Mouse (Mus musculus) heart, embryonic 14.5 days (tissue): ENCODE measurements around the gene Helq. TPM values are rescaled to one million over a fixed set of nuclear protein-coding genes. Genes with fewer than 3 reads are reported as not detected.

Experiments used
- ATAC-seq: fragments of 200-750 bp; cut with Nextera tagmentation; 2 replicates; pipeline ENCODE4 v1.8.0; 2017; ENCODE audit warnings: low read depth, moderate TSS enrichment; ENCODE audit not compliant: insufficient number of reproducible peaks, insufficient read depth, low FRiP score
- H3K27ac ChIP-seq, 2 experiments: fragments of 200-500 bp in 1 of 2; fragments of 300-500 bp in 1 of 2; sonication (generic) in 1 of 2; replicated peaks in 1 of 2; 2 replicates each; pipeline ENCODE4 v1.5.1; 2012 to 2014; ENCODE audit warnings: low read depth in 2 of 2, low read length in 2 of 2, control low read depth in 1 of 2, mild to moderate bottlenecking in 1 of 2, mixed read lengths in 1 of 2; ENCODE audit not compliant: control insufficient read depth in 1 of 2, insufficient read depth in 1 of 2
- H3K27me3 ChIP-seq: fragments of 300-500 bp; sonication (generic); 2 replicates; pipeline ENCODE4 v1.6.1; 2014; ENCODE audit warnings: mild to moderate bottlenecking, low read length, control low read depth; ENCODE audit not compliant: control insufficient read depth, insufficient read depth
- H3K36me3 ChIP-seq: fragments of 300-500 bp; sonication (generic); 2 replicates; pipeline ENCODE4 v1.6.1; 2014; ENCODE audit warnings: mild to moderate bottlenecking, control low read depth, low read length, mixed read lengths; ENCODE audit not compliant: control insufficient read depth, insufficient read depth
- H3K4me1 ChIP-seq, 2 experiments: fragments of 200-500 bp in 1 of 2; fragments of 300-500 bp in 1 of 2; sonication (generic) in 1 of 2; 2 replicates each; pipeline ENCODE4 v1.6.1; 2012 to 2014; ENCODE audit warnings: low read length in 2 of 2, control low read depth in 1 of 2, mixed read lengths in 1 of 2; ENCODE audit not compliant: control insufficient read depth in 2 of 2, insufficient read depth in 2 of 2
- H3K4me2 ChIP-seq: fragments of 300-500 bp; sonication (generic); 2 replicates; pipeline ENCODE4 v1.6.1; 2014; ENCODE audit warnings: mild to moderate bottlenecking, low read length
- H3K4me3 ChIP-seq, 2 experiments: fragments of 200-500 bp in 1 of 2; fragments of 300-500 bp in 1 of 2; sonication (generic) in 1 of 2; 2 replicates each; pipeline ENCODE4 v1.5.1; 2012 to 2014; ENCODE audit warnings: low read length in 2 of 2, mild to moderate bottlenecking in 2 of 2, control low read depth in 1 of 2, low read depth in 1 of 2, moderate library complexity in 1 of 2; ENCODE audit not compliant: control insufficient read depth in 1 of 2, insufficient read depth in 1 of 2
- H3K9ac ChIP-seq: fragments of 300-500 bp; sonication (generic); 2 replicates; pipeline ENCODE4 v1.6.1; 2014; ENCODE audit warnings: mild to moderate bottlenecking, low read length
- H3K9me3 ChIP-seq: fragments of 300-500 bp; sonication (generic); 2 replicates; pipeline ENCODE4 v1.6.1; 2016; ENCODE audit warnings: low read length, control low read depth; ENCODE audit not compliant: control insufficient read depth
- WGBS: fragments of 180-500 bp; shearing (Covaris S2); extraction: QIAGEN DNeasy Blood & Tissue Kit; methylation state at CpG from one replicate; pipeline ENCODE4 v1.1.7; 2014; 5-methylcytosine and 5-hydroxymethylcytosine counted together
- polyA plus RNA-seq: library from polyadenylated mRNA; unstranded; fragments of >200 nt; fragmentation: Nextera tagmentation; extraction: Ambion mirVana; gene quantifications from 2 replicates; pipeline ENCODE4 v1.2.1, GENCODE M21; 2014

Gene Helq
- polyA plus RNA-seq, 1 experiment from 2014 or later, result 12.2 TPM

GRCm38 (mm10) chr5:100835862-100836538 lies 37.6 kb upstream of the Helq start:
- H3K4me3 ChIP-seq, result no peak overlapping the region
- 14% methylated on average over 9 of the region's 9 CpGs for WGBS
- no peak overlapping the region for H3K9ac ChIP-seq
- no peaks in the 10 kb centered on the region for H3K36me3 ChIP-seq
- peak overlapping the region; percentile 74 to 79 for H3K27ac ChIP-seq
- peak overlapping the region; percentile 45; the same call in 1 of the 2 replicates for H3K4me2 ChIP-seq
- peaks cover 11 to 25% of the 10 kb centered on the region in 2 experiments for H3K4me1 ChIP-seq
- H3K9me3 ChIP-seq, result no peaks in the 10 kb centered on the region
- no peaks in the 10 kb centered on the region for H3K27me3 ChIP-seq
- peak; percentile 28; the same call in 1 of the 2 replicates for ATAC-seq

GRCm38 (mm10) chr5:100833841-100834240 lies 35.4 kb upstream of the Helq start:
- peaks cover 11 to 25% of the 10 kb centered on the region in 2 experiments for H3K4me1 ChIP-seq
- 75% methylated on average over 2 of the region's 2 CpGs for WGBS
- H3K27me3 ChIP-seq, result no peaks in the 10 kb centered on the region
- no peak overlapping the region for H3K9ac ChIP-seq
- ATAC-seq, result no peak
- no peaks in the 10 kb centered on the region for H3K9me3 ChIP-seq
- no peak overlapping the region for H3K4me3 ChIP-seq
- no peak overlapping the region for H3K27ac ChIP-seq
- no peak overlapping the region for H3K4me2 ChIP-seq
- no peaks in the 10 kb centered on the region for H3K36me3 ChIP-seq

GRCm38 (mm10) chr5:100832680-100833079 lies 34.3 kb upstream of the Helq start:
- H3K4me2 ChIP-seq, result no peak overlapping the region
- no peak overlapping the region for H3K4me3 ChIP-seq
- no peaks in the 10 kb centered on the region for H3K36me3 ChIP-seq
- 71% methylated on average over 3 of the region's 3 CpGs for WGBS
- no peak overlapping the region for H3K27ac ChIP-seq
- H3K4me1 ChIP-seq, result peaks cover 9 to 18% of the 10 kb centered on the region in 2 experiments
- H3K9ac ChIP-seq, result no peak overlapping the region
- no peaks in the 10 kb centered on the region for H3K27me3 ChIP-seq
- no peak for ATAC-seq
- H3K9me3 ChIP-seq, result no peaks in the 10 kb centered on the region

GRCm38 (mm10) chr5:100828701-100829100 lies 30.3 kb upstream of the Helq start:
- no peak overlapping the region for H3K9ac ChIP-seq
- no peaks in the 10 kb centered on the region for H3K27me3 ChIP-seq
- H3K9me3 ChIP-seq, result no peaks in the 10 kb centered on the region
- H3K4me2 ChIP-seq, result no peak overlapping the region
- no peak overlapping the region for H3K27ac ChIP-seq
- WGBS, result 87% methylated on average over 3 of the region's 3 CpGs
- no peak for ATAC-seq
- H3K36me3 ChIP-seq, result no peaks in the 10 kb centered on the region
- no peak overlapping the region for H3K4me3 ChIP-seq
- H3K4me1 ChIP-seq, result no peaks in the 10 kb centered on the region

- no peak for ATAC-seq
- Histone ChIP-seq H3K27ac (no peak overlapping the region), H3K27me3 (no peaks in the 10 kb centered on the region), H3K4me3 (no peak overlapping the region), H3K4me2 (no peak overlapping the region), H3K9me3 (no peaks in the 10 kb centered on the region), H3K9ac (no peak overlapping the region), H3K36me3 (no peaks in the 10 kb centered on the region), H3K4me1 (no peaks in the 10 kb centered on the region)
- WGBS, result 71% methylated on average over 7 of the region's 7 CpGs
Observed at GRCm38 (mm10) chr5:100826531-100826930, 28.1 kb upstream of the Helq start.

- Histone ChIP-seq H3K27me3 (no peaks in the 10 kb centered on the region), H3K4me1 (peaks cover 0 to 3% of the 10 kb centered on the region in 2 experiments; a peak in 1 of 4 replicates), H3K4me3 (no peak overlapping the region), H3K27ac (no peak overlapping the region), H3K9me3 (no peaks in the 10 kb centered on the region), H3K36me3 (no peaks in the 10 kb centered on the region), H3K9ac (no peak overlapping the region), H3K4me2 (no peak overlapping the region)
- ATAC-seq, result no peak
- WGBS, result 25% methylated on average over 2 of the region's 2 CpGs
Observed at GRCm38 (mm10) chr5:100825975-100826374, 27.6 kb upstream of the Helq start.

- Histone ChIP-seq H3K4me1 (peaks cover 0 to 8% of the 10 kb centered on the region in 2 experiments; a peak in 2 of 4 replicates), H3K9me3 (no peaks in the 10 kb centered on the region), H3K9ac (no peak overlapping the region), H3K4me3 (no peak overlapping the region), H3K36me3 (peaks cover 7% of the 10 kb centered on the region), H3K27ac (no peak overlapping the region), H3K4me2 (no peak overlapping the region), H3K27me3 (no peaks in the 10 kb centered on the region)
- WGBS, result 77% methylated on average over 7 of the region's 7 CpGs
- no peak for ATAC-seq
Observed at GRCm38 (mm10) chr5:100822826-100823225, 24.4 kb upstream of the Helq start.

- no peak for ATAC-seq
- Histone ChIP-seq H3K4me3 (peak overlapping the region in 1 of 2 experiments; percentile 84; a peak in 2 of 4 replicates), H3K36me3 (peaks cover 21% of the 10 kb centered on the region), H3K4me2 (peak overlapping the region; percentile 78), H3K27ac (no peak overlapping the region), H3K27me3 (no peaks in the 10 kb centered on the region), H3K4me1 (peaks cover 0 to 8% of the 10 kb centered on the region in 2 experiments; a peak in 2 of 4 replicates), H3K9me3 (no peaks in the 10 kb centered on the region), H3K9ac (peak overlapping the region; percentile 97)
- WGBS, result 78% methylated on average over 8 of the region's 8 CpGs
Observed at GRCm38 (mm10) chr5:100821375-100821774, 23.0 kb upstream of the Helq start.
